Mouse (Mus musculus) MEL (cell line): ENCODE results near the gene C1ql4. TPM values are rescaled to one million over a fixed set of nuclear protein-coding genes. Genes with fewer than 3 reads are reported as not detected.

ENCODE experiments used
- DNase-seq: peaks from one replicate; pipeline ENCODE4 v3.0.0; 2011; ENCODE audit warnings: low read depth, low spot score
- H3K27ac ChIP-seq: 2 replicates; pipeline ENCODE4 v1.5.1; 2012; ENCODE audit warnings: low read depth, mild to moderate bottlenecking, control low read depth, low read length, moderate library complexity; ENCODE audit not compliant: control insufficient read depth
- H3K27me3 ChIP-seq, 2 experiments: fragments of 150-350 bp in 1 of 2; sonication (generic) in 1 of 2; 2 replicates each; pipeline ENCODE4 v1.6.1; 2012; ENCODE audit warnings: low read length in 2 of 2, mild to moderate bottlenecking in 2 of 2, improper control_type of control experiment in 1 of 2, moderate library complexity in 1 of 2; ENCODE audit not compliant: insufficient read depth in 2 of 2, control insufficient read depth in 1 of 2
- H3K36me3 ChIP-seq, 2 experiments: 2 replicates each; pipeline ENCODE4 v1.6.1; 2012 to 2014; ENCODE audit warnings: low read length in 2 of 2, improper control_type of control experiment in 1 of 2, inconsistent platforms in 1 of 2, mild to moderate bottlenecking in 1 of 2; ENCODE audit not compliant: insufficient read depth in 2 of 2, control insufficient read depth in 1 of 2
- H3K4me1 ChIP-seq, 2 experiments: fragments of 150-350 bp in 1 of 2; sonication (generic) in 1 of 2; 2 replicates each; pipeline ENCODE4 v1.6.1; 2012; ENCODE audit warnings: low read length in 2 of 2, improper control_type of control experiment in 1 of 2, mild to moderate bottlenecking in 1 of 2; ENCODE audit not compliant: insufficient read depth in 2 of 2, control insufficient read depth in 1 of 2
- H3K4me3 ChIP-seq, 2 experiments: fragments of 150-350 bp in 1 of 2; sonication (generic) in 1 of 2; 2 replicates each; pipeline ENCODE4 v1.5.1; 2012; ENCODE audit warnings: low read depth in 2 of 2, low read length in 2 of 2, mild to moderate bottlenecking in 2 of 2, moderate library complexity in 2 of 2, control low read depth in 1 of 2, improper control_type of control experiment in 1 of 2; ENCODE audit not compliant: control insufficient read depth in 1 of 2, insufficient read depth in 1 of 2
- H3K79me2 ChIP-seq: 2 replicates; pipeline ENCODE4 v1.6.1; 2012; ENCODE audit warnings: mild to moderate bottlenecking, low read length, moderate library complexity; ENCODE audit not compliant: control insufficient read depth, poor library complexity, insufficient read depth
- H3K9ac ChIP-seq: 2 replicates; pipeline ENCODE4 v1.6.1; 2012; ENCODE audit warnings: low read depth, mild to moderate bottlenecking, control low read depth, low read length, moderate library complexity; ENCODE audit not compliant: control insufficient read depth, poor library complexity, severe bottlenecking
- H3K9me3 ChIP-seq: fragments of 150-350 bp; sonication (generic); replicated peaks from 2 replicates; pipeline ENCODE4 v1.6.1; 2012; ENCODE audit warnings: mild to moderate bottlenecking, low read length, improper control_type of control experiment, moderate library complexity; ENCODE audit not compliant: insufficient read depth
- BHLHE40 ChIP-seq: IDR thresholded peaks from 2 replicates; pipeline ENCODE4 v1.6.1; 2012; ENCODE audit warnings: low read depth, mild to moderate bottlenecking, inconsistent platforms, low read length, improper control_type of control experiment, borderline replicate concordance
- CTCF ChIP-seq, 3 experiments: IDR thresholded peaks in 2 of 3; conservative IDR thresholded peaks in 1 of 3; 2 replicates each; pipeline ENCODE4 v1.5.1; 2011 to 2012; ENCODE audit warnings: low read length in 3 of 3, low read depth in 2 of 3, mild to moderate bottlenecking in 2 of 3, improper control_type of control experiment in 1 of 3, inconsistent platforms in 1 of 3, mixed read lengths in 1 of 3, moderate library complexity in 1 of 3; ENCODE audit not compliant: control insufficient read depth in 1 of 3, insufficient read depth in 1 of 3, poor library complexity in 1 of 3, severe bottlenecking in 1 of 3
- EP300 ChIP-seq, 2 experiments: IDR thresholded peaks; 2 replicates each; pipeline ENCODE4 v1.6.1; 2011; ENCODE audit warnings: improper control_type of control experiment in 2 of 2, low read length in 2 of 2, low read depth in 1 of 2, mild to moderate bottlenecking in 1 of 2
- ETS1 ChIP-seq: IDR thresholded peaks from 2 replicates; pipeline ENCODE4 v1.6.1; 2012; ENCODE audit warnings: low read depth, mild to moderate bottlenecking, inconsistent platforms, low read length, improper control_type of control experiment, moderate library complexity
- GATA1 ChIP-seq: IDR thresholded peaks from 2 replicates; pipeline ENCODE4 v1.6.1; 2011; ENCODE audit warnings: low read depth, low read length, improper control_type of control experiment
- KAT2A ChIP-seq: conservative IDR thresholded peaks from 2 replicates; pipeline ENCODE4 v1.6.1; 2012; ENCODE audit warnings: low read depth, low read length, improper control_type of control experiment, inconsistent platforms
- MAFK ChIP-seq: IDR thresholded peaks from 2 replicates; pipeline ENCODE4 v1.6.1; 2011; ENCODE audit warnings: low read depth, mild to moderate bottlenecking, low read length, improper control_type of control experiment, borderline replicate concordance
- MAX ChIP-seq: IDR thresholded peaks from 2 replicates; pipeline ENCODE4 v1.6.1; 2011; ENCODE audit warnings: low read length, improper control_type of control experiment
- MAZ ChIP-seq: IDR thresholded peaks from 2 replicates; pipeline ENCODE4 v1.6.1; 2012; ENCODE audit warnings: low read depth, mild to moderate bottlenecking, inconsistent platforms, low read length, improper control_type of control experiment
- MXI1 ChIP-seq: IDR thresholded peaks from 2 replicates; pipeline ENCODE4 v1.6.1; 2011; ENCODE audit warnings: mild to moderate bottlenecking, low read depth, low read length, improper control_type of control experiment
- RAD21 ChIP-seq: IDR thresholded peaks from 2 replicates; pipeline ENCODE4 v1.6.1; 2011; ENCODE audit warnings: mild to moderate bottlenecking, low read depth, low read length, improper control_type of control experiment
- RCOR1 ChIP-seq: IDR thresholded peaks from 2 replicates; pipeline ENCODE4 v1.6.1; 2012; ENCODE audit warnings: low read depth, mild to moderate bottlenecking, inconsistent platforms, low read length, improper control_type of control experiment
- SIN3A ChIP-seq: IDR thresholded peaks from 2 replicates; pipeline ENCODE4 v1.6.1; 2012; ENCODE audit warnings: low read length, improper control_type of control experiment, inconsistent platforms
- SMC3 ChIP-seq: IDR thresholded peaks from 2 replicates; pipeline ENCODE4 v1.6.1; 2011; ENCODE audit warnings: low read depth, low read length, improper control_type of control experiment
- TAL1 ChIP-seq: IDR thresholded peaks from 2 replicates; pipeline ENCODE4 v1.6.1; 2012; ENCODE audit warnings: mild to moderate bottlenecking, inconsistent platforms, low read length, moderate library complexity, mixed read lengths
- TBP ChIP-seq: IDR thresholded peaks from 2 replicates; pipeline ENCODE4 v1.8.0; 2011; ENCODE audit warnings: low read depth, low read length, improper control_type of control experiment
- UBTF ChIP-seq: IDR thresholded peaks from 2 replicates; pipeline ENCODE4 v1.6.1; 2012; ENCODE audit warnings: low read depth, mild to moderate bottlenecking, inconsistent platforms, low read length, improper control_type of control experiment, moderate library complexity, borderline replicate concordance; ENCODE audit not compliant: insufficient read depth
- ZC3H11A ChIP-seq: IDR thresholded peaks from 2 replicates; pipeline ENCODE4 v1.6.1; 2012; ENCODE audit warnings: low read depth, mild to moderate bottlenecking, inconsistent platforms, low read length, improper control_type of control experiment
- ZNF384 ChIP-seq: IDR thresholded peaks from 2 replicates; pipeline ENCODE4 v1.6.1; 2012; ENCODE audit warnings: low read depth, mild to moderate bottlenecking, inconsistent platforms, low read length, improper control_type of control experiment
- polyA plus RNA-seq, 2 experiments: library from polyadenylated mRNA; stranded (reverse) in 1 of 2; unstranded in 1 of 2; fragments of >175 nt in 1 of 2; fragments of >200 nt in 1 of 2; gene quantifications; 2 replicates each; pipeline versions ENCODE4 v1.2.1 to v1.2.4; 2012; ENCODE audit warnings: low replicate concordance in 2 of 2, low read depth in 1 of 2; ENCODE audit not compliant: insufficient read length in 2 of 2, insufficient read depth in 1 of 2, missing spikeins in 1 of 2
- total RNA-seq: library from RNA; depleted of rRNA; stranded (reverse); fragments of 300-350 nt; gene quantifications from 2 replicates; pipeline ENCODE4 v1.2.3, GENCODE M21; 2012

C1ql4 gene
- total and polyA plus RNA-seq, 3 experiments = 0.08 to 0.15 TPM; not detected in 1

DNA sequence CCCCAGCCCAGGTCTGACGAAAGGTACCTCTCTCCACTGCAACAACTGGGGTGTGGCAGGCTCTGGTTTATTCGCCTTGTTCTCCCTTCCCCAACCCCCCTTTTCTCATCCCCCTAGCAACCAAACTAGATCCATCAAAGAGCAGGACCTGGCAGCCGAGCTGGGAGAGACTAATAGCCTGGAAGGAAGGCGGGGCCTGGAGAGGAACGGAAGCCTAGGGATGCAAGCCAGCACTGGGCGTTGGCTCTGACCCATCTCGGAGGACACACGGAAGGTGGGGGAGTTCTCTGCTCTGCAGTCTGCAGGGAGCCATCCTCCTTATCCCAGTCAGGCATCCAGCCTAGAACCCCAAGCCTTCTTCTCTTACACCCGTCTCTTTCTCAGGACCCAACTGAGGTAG, 34.2 kb downstream of the C1ql4 start:
- Histone ChIP-seq H3K27ac (no peak overlapping the region), H3K9ac (no peak overlapping the region), H3K27me3 (peaks cover 1 to 5% of the 10 kb centered on the region in 2 experiments; a peak in 3 of 4 replicates), H3K79me2 (no peaks in the 10 kb centered on the region), H3K36me3 (peaks cover 0 to 3% of the 10 kb centered on the region in 2 experiments; a peak in 1 of 4 replicates), H3K4me1 (peaks cover 2% of the 10 kb centered on the region in 2 experiments; a peak in 2 of 4 replicates), H3K4me3 (no peak overlapping the region), H3K9me3 (no peaks in the 10 kb centered on the region)
- no peak for TF ChIP-seq BHLHE40
- TF ChIP-seq MAZ = no peak
- no peak for TF ChIP-seq EP300 (IDR thresholded peaks at IDR 0.05; ENCODE audit: low read depth in 1 of 2, low read length in 2 of 2)
- TF ChIP-seq RCOR1 = no peak
- TF ChIP-seq TAL1 = no peak
- TF ChIP-seq TBP = no peak
- TF ChIP-seq MXI1 = no peak
- TF ChIP-seq ETS1 = no peak
- no peak for TF ChIP-seq UBTF
- TF ChIP-seq GATA1 = no peak
- no peak for TF ChIP-seq SMC3
- TF ChIP-seq MAFK = no peak
- no peak for DNase-seq

DNA sequence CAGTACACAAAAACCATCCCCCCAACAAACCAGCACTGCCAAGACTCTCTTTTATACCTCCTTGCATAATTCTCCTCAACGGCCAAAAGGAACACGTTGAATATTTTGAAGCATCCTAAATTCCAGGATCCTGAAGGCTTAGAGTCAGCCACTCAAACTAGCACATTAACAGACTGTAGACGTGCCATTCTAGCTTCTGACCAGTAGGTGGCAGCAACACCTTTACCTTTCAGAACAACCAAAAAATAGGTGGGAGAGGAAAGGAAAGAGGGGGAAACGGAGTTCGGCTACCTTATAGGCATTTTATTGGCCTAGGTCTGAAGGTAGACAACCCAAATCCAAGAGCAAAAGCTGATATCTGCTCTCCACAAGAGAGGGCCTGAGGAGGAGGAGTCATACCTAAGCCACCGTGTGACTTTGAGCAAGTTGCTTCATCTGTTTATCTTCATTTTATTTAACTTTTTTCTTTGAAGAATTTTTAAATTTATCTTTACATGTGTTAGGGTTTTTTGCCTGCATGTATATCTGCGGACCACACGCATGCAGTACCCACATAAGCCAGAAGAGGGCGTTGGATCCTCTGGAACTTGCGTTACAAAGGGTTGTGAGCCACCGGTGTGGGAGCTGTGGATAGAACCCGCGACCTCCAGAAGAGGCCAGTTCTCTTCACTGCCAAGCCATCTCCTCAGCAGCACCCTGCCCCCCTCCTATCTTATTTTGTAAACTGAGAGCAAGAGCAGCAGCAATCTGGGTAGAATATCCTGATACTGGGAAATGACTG, 38.0 kb downstream of the C1ql4 start:
- no peaks in the 10 kb centered on the region for H3K79me2 ChIP-seq
- peak overlapping the region; percentile 52 for H3K9ac ChIP-seq
- H3K36me3 ChIP-seq = peaks cover 0 to 3% of the 10 kb centered on the region in 2 experiments; a peak in 1 of 4 replicates
- H3K27ac ChIP-seq = peak overlapping the region; percentile 17; the same call in 1 of the 2 replicates
- no peaks in the 10 kb centered on the region for H3K9me3 ChIP-seq
- H3K27me3 ChIP-seq = peaks cover 0 to 5% of the 10 kb centered on the region in 2 experiments; a peak in 2 of 4 replicates
- H3K4me1 ChIP-seq = peaks cover 2% of the 10 kb centered on the region in 2 experiments; a peak in 2 of 4 replicates
- no peak for TF ChIP-seq GATA1
- TF ChIP-seq SIN3A = 0 out of 2 replicates have a peak, but pooled peaks have one; percentile 48
- TF ChIP-seq ZC3H11A = peak; percentile 66
- TF ChIP-seq CTCF (IDR thresholded peaks at IDR 0.05 in 2 of 3, conservative IDR thresholded peaks at IDR 0.05 in 1 of 3; ENCODE audit: control insufficient read depth in 1 of 3, insufficient read depth in 1 of 3, low read depth in 2 of 3, low read length in 3 of 3, poor library complexity in 1 of 3, severe bottlenecking in 1 of 3) = peak; percentile 75 to 94 (median 85)
- TF ChIP-seq ZNF384 = peak; percentile 60
- TF ChIP-seq SMC3 = peak; percentile 73
- TF ChIP-seq KAT2A = no peak
- peak; percentile 43; the same call in 1 of the 2 replicates for TF ChIP-seq MAZ
- peak; percentile 93 for TF ChIP-seq RAD21
- TF ChIP-seq MAX = 0 out of 2 replicates have a peak, but pooled peaks have one; percentile 10
- DNase-seq = peak; percentile 85
- H3K4me3 ChIP-seq = peak overlapping the region; percentile 21 to 40; a peak in 3 of 4 replicates
